26 mouse cellular contexts compared by ENCODE assay signal in the genomic region with DNA sequence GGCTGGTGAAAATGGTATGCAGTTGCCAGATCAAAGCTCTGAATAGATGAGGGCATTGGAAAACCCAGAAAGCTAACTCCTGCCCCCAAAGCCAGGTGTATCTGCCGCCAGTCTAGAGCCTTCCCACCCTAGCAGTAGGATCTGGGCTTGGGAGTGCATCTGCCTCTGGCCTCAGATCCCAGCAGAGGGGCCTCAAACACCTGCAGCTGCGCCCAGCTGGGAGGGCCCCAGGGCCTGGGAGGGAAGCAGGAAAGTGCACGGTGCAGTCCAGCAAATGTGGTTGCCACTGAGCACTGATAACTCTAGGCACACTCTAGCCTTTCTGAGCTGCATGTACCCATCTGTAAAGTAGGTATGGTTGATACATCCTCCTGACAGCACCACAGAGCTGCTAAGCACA. TPM values are rescaled to one million over a fixed set of nuclear protein-coding genes. Genes with fewer than 3 reads are reported as not detected.
DNase-seq lines count a peak whose midpoint lies in the region; ATAC-seq and TF ChIP-seq lines count a peak whose summit lies in the region.
"Had no signal": no experiment of that assay in that cellular context is flagged by ENCODE, and none has a peak within 500 bp of the region (broad histone marks: within the 10 kb centered on the region; RNA-seq: fewer than 3 reads in every experiment).

No protein-coding gene starts in this region.

- H3K27ac ChIP-seq in intestine, embryonic 15.5 days: no peak overlapping the region
- H3K27ac ChIP-seq in intestine, postnatal 0 days (ENCODE audit: low read depth, low read length): no peak overlapping the region
- H3K27ac ChIP-seq in stomach, embryonic 16.5 days (ENCODE audit: low read length): no peak overlapping the region
- H3K27ac ChIP-seq in stomach, postnatal 0 days (replicated peaks): no peak overlapping the region
- H3K27ac ChIP-seq in intestine, embryonic 16.5 days (ENCODE audit: low read length): no peak overlapping the region
- H3K27ac ChIP-seq in midbrain, embryonic 11.5 days (ENCODE audit: low read depth, low read length): no peak overlapping the region
- H3K27ac ChIP-seq: embryonic facial prominence, embryonic 12.5 days; gastrocnemius, adult 2 months; hindbrain, embryonic 14.5 days had no signal

- TF ChIP-seq CTCF in intestine, postnatal 0 days (IDR thresholded peaks at IDR 0.05; ENCODE audit: low read depth): no peak
- no peak for TF ChIP-seq CTCF in stomach, postnatal 0 days (IDR thresholded peaks at IDR 0.05; ENCODE audit: low read depth)

- H3K9me3 ChIP-seq in intestine, embryonic 15.5 days: no peaks in the 10 kb centered on the region
- H3K9me3 ChIP-seq in intestine, postnatal 0 days (ENCODE audit: control insufficient read depth): no peaks in the 10 kb centered on the region
- H3K9me3 ChIP-seq in stomach, embryonic 16.5 days (replicated peaks; ENCODE audit: control insufficient read depth, low read length): no peaks in the 10 kb centered on the region
- no peaks in the 10 kb centered on the region for H3K9me3 ChIP-seq in stomach, postnatal 0 days (ENCODE audit: control insufficient read depth, low read length)
- H3K9me3 ChIP-seq in intestine, embryonic 16.5 days (ENCODE audit: control insufficient read depth, low read length): no peaks in the 10 kb centered on the region
- H3K9me3 ChIP-seq in midbrain, embryonic 11.5 days (ENCODE audit: control insufficient read depth, low read length): no peaks in the 10 kb centered on the region
- H3K9me3 ChIP-seq: embryonic facial prominence, embryonic 12.5 days; embryonic facial prominence, embryonic 15.5 days; heart, embryonic 12.5 days had no signal

- peaks cover 12% of the 10 kb centered on the region for H3K36me3 ChIP-seq in intestine, embryonic 15.5 days
- peaks cover 34% of the 10 kb centered on the region for H3K36me3 ChIP-seq in intestine, postnatal 0 days (ENCODE audit: control insufficient read depth, insufficient read depth)
- peaks cover 11% of the 10 kb centered on the region for H3K36me3 ChIP-seq in stomach, embryonic 16.5 days (ENCODE audit: control insufficient read depth, insufficient read depth, low read length)
- H3K36me3 ChIP-seq in stomach, postnatal 0 days (ENCODE audit: control insufficient read depth, insufficient read depth, low read length): peaks cover 9% of the 10 kb centered on the region; the same call in 1 of the 2 replicates
- H3K36me3 ChIP-seq in intestine, embryonic 16.5 days (ENCODE audit: control insufficient read depth, insufficient read depth, low read length): 0 out of 2 replicates have a peak, but pooled peaks cover 3% of the 10 kb centered on the region
- peaks cover 7% of the 10 kb centered on the region for H3K36me3 ChIP-seq in midbrain, embryonic 11.5 days (ENCODE audit: control insufficient read depth, insufficient read depth, low read length)

- no peak overlapping the region for H3K9ac ChIP-seq in intestine, embryonic 15.5 days
- no peak overlapping the region for H3K9ac ChIP-seq in intestine, postnatal 0 days (ENCODE audit: low read depth, low read length)
- peak overlapping the region; percentile 3; the same call in 1 of the 2 replicates for H3K9ac ChIP-seq in stomach, embryonic 16.5 days (ENCODE audit: low read length)
- H3K9ac ChIP-seq in stomach, postnatal 0 days (ENCODE audit: low read length): no peak overlapping the region
- no peak overlapping the region for H3K9ac ChIP-seq in intestine, embryonic 16.5 days (ENCODE audit: low read depth, low read length)
- H3K9ac ChIP-seq in midbrain, embryonic 11.5 days (ENCODE audit: low read length): no peak overlapping the region
- H3K9ac ChIP-seq: embryonic facial prominence, embryonic 12.5 days; embryonic facial prominence, embryonic 15.5 days; hindbrain, embryonic 14.5 days had no signal

- H3K4me3 ChIP-seq in intestine, embryonic 15.5 days (replicated peaks): no peak overlapping the region
- no peak overlapping the region for H3K4me3 ChIP-seq in intestine, postnatal 0 days (ENCODE audit: low read depth, low read length)
- H3K4me3 ChIP-seq in stomach, embryonic 16.5 days (replicated peaks; ENCODE audit: low read length): no peak overlapping the region
- H3K4me3 ChIP-seq in stomach, postnatal 0 days (ENCODE audit: low read depth, low read length): no peak overlapping the region
- no peak overlapping the region for H3K4me3 ChIP-seq in intestine, embryonic 16.5 days (ENCODE audit: low read length)
- H3K4me3 ChIP-seq in midbrain, embryonic 11.5 days (ENCODE audit: low read depth, low read length): no peak overlapping the region
- H3K4me3 ChIP-seq: embryonic facial prominence, embryonic 12.5 days; embryonic facial prominence, embryonic 15.5 days; gastrocnemius, adult 2 months; heart, embryonic 12.5 days had no signal

- DNase-seq in stomach, postnatal 0 days (ENCODE audit: low spot score): no peak
- DNase-seq in midbrain, embryonic 11.5 days (ENCODE audit: low spot score, missing footprints): no peak
- no peak for DNase-seq in thymus, postnatal 25 days
- DNase-seq: adrenal gland, postnatal 10 days; adrenal gland, postnatal 36 days; cerebellum, adult 11 months; cerebellum, adult 2 months; cerebellum, adult 9-11 months; cerebellum, postnatal 25 days; gastrocnemius, postnatal 14 days; heart, postnatal 14 days; heart, postnatal 4 days had no signal

- H3K4me1 ChIP-seq in intestine, embryonic 15.5 days (replicated peaks): peaks cover 18% of the 10 kb centered on the region
- H3K4me1 ChIP-seq in intestine, postnatal 0 days (replicated peaks; ENCODE audit: control insufficient read depth, insufficient read depth, low read length): no peaks in the 10 kb centered on the region
- peaks cover 12% of the 10 kb centered on the region for H3K4me1 ChIP-seq in stomach, embryonic 16.5 days (ENCODE audit: control insufficient read depth, insufficient read depth, low read length)
- peaks cover 12% of the 10 kb centered on the region for H3K4me1 ChIP-seq in stomach, postnatal 0 days (replicated peaks; ENCODE audit: control insufficient read depth, insufficient read depth)
- H3K4me1 ChIP-seq in intestine, embryonic 16.5 days (ENCODE audit: control insufficient read depth, insufficient read depth, low read length): peaks cover 26% of the 10 kb centered on the region
- H3K4me1 ChIP-seq in midbrain, embryonic 11.5 days (ENCODE audit: control insufficient read depth, insufficient read depth, low read length): peaks cover 9% of the 10 kb centered on the region; the same call in 1 of the 2 replicates

- 0 out of 2 replicates have a peak, but pooled peaks have one; percentile 32 for ATAC-seq in intestine, embryonic 15.5 days
- no peak for ATAC-seq in intestine, postnatal 0 days
- ATAC-seq in stomach, embryonic 16.5 days (ENCODE audit: insufficient read depth, low FRiP score): no peak
- no peak for ATAC-seq in stomach, postnatal 0 days (ENCODE audit: low FRiP score, low TSS enrichment)
- ATAC-seq in intestine, embryonic 16.5 days: peak; percentile 65
- no peak for ATAC-seq in midbrain, embryonic 11.5 days (ENCODE audit: low FRiP score)
- ATAC-seq: CD4-positive, CD25-positive, alpha-beta regulatory T cell, adult 4 months; forebrain, embryonic 14.5 days; hindbrain, postnatal 0 days; inflammation-experienced regulatory T-cells, adult 6 months; Patski had no signal

- no peak for TF ChIP-seq EP300 in stomach, postnatal 0 days (optimal IDR thresholded peaks at IDR 0.05)

- no peak overlapping the region for H3K4me2 ChIP-seq in intestine, embryonic 15.5 days (replicated peaks)
- no peak overlapping the region for H3K4me2 ChIP-seq in intestine, postnatal 0 days (replicated peaks; ENCODE audit: low read depth)
- H3K4me2 ChIP-seq in stomach, embryonic 16.5 days (ENCODE audit: low read depth, low read length): no peak overlapping the region
- H3K4me2 ChIP-seq in stomach, postnatal 0 days (replicated peaks; ENCODE audit: low read depth): no peak overlapping the region
- H3K4me2 ChIP-seq in intestine, embryonic 16.5 days (ENCODE audit: low read depth, low read length): no peak overlapping the region
- H3K4me2 ChIP-seq in midbrain, embryonic 11.5 days: no peak overlapping the region
- H3K4me2 ChIP-seq: embryonic facial prominence, embryonic 12.5 days; embryonic facial prominence, embryonic 15.5 days; heart, embryonic 12.5 days; hindbrain, embryonic 14.5 days had no signal

- no peaks in the 10 kb centered on the region for H3K27me3 ChIP-seq in intestine, embryonic 15.5 days (replicated peaks)
- no peaks in the 10 kb centered on the region for H3K27me3 ChIP-seq in intestine, postnatal 0 days (replicated peaks; ENCODE audit: control insufficient read depth, insufficient read depth, low read length)
- H3K27me3 ChIP-seq in stomach, embryonic 16.5 days (ENCODE audit: control insufficient read depth, insufficient read depth, low read length): no peaks in the 10 kb centered on the region
- H3K27me3 ChIP-seq in stomach, postnatal 0 days (ENCODE audit: control insufficient read depth, insufficient read depth, low read length): no peaks in the 10 kb centered on the region
- no peaks in the 10 kb centered on the region for H3K27me3 ChIP-seq in intestine, embryonic 16.5 days (replicated peaks; ENCODE audit: control insufficient read depth, insufficient read depth, low read length)
- no peaks in the 10 kb centered on the region for H3K27me3 ChIP-seq in midbrain, embryonic 11.5 days (ENCODE audit: control insufficient read depth, insufficient read depth, low read length)
- H3K27me3 ChIP-seq: embryonic facial prominence, embryonic 12.5 days; embryonic facial prominence, embryonic 15.5 days; heart, embryonic 12.5 days; Patski had no signal

- WGBS in intestine, embryonic 15.5 days: 51% methylated on average over 3 of the region's 3 CpGs
- WGBS in intestine, postnatal 0 days: 19% methylated on average over 3 of the region's 3 CpGs
- 44% methylated on average over 3 of the region's 3 CpGs for WGBS in stomach, embryonic 16.5 days
- WGBS in stomach, postnatal 0 days: 51% methylated on average over 3 of the region's 3 CpGs
- 50% methylated on average over 3 of the region's 3 CpGs for WGBS in intestine, embryonic 16.5 days
- 85% methylated on average over 3 of the region's 3 CpGs for WGBS in midbrain, embryonic 11.5 days

RNA-seq across cellular contexts. Expression of a gene that starts 32.0 kb away (rescaled TPM):
- 1,100 and 1,103 TPM in 2 replicates for polyA plus RNA-seq in intestine, embryonic 15.5 days (2015; fragmentation: Nextera tagmentation; extraction: Ambion mirVana)
- polyA plus RNA-seq in intestine, postnatal 0 days (2015; fragmentation: Nextera tagmentation; extraction: Ambion mirVana): 1,325 and 1,382 TPM in 2 replicates
- polyA plus RNA-seq in stomach, embryonic 16.5 days (2015; fragmentation: Nextera tagmentation; extraction: Ambion mirVana): 1,649 and 1,814 TPM in 2 replicates
- 2,268 and 2,333 TPM in 2 replicates for polyA plus RNA-seq in stomach, postnatal 0 days (2015; fragmentation: Nextera tagmentation; extraction: Ambion mirVana)
- polyA plus RNA-seq in intestine, embryonic 16.5 days (2015; fragmentation: Nextera tagmentation; extraction: Ambion mirVana): 1,232 and 1,258 TPM in 2 replicates
- 112 and 118 TPM in 2 replicates for polyA plus RNA-seq in midbrain, embryonic 11.5 days (2014; fragmentation: Nextera tagmentation; extraction: Ambion mirVana)
- polyA plus RNA-seq: CD4-positive, CD25-positive, alpha-beta regulatory T cell, adult 4 months; inflammation-experienced regulatory T-cells, adult 6 months had no signal

Comparison
In these comparisons a context has a peak if more than half of its experiments do, and no peak if none do; other contexts are left out.
1. ATAC-seq: peak in intestine, embryonic 15.5 days (single experiment) and intestine, embryonic 16.5 days (single experiment); none in intestine, postnatal 0 days (single experiment), stomach, embryonic 16.5 days (single experiment), stomach, postnatal 0 days (single experiment) and midbrain, embryonic 11.5 days (single experiment).